Mouse (Mus musculus) E14TG2a.4 (cell line): ENCODE results near the gene Crybg1.

Experiments
- CTCF ChIP-seq: conservative IDR thresholded peaks from 2 replicates; pipeline ENCODE4 v1.5.1; 2014; ENCODE audit warnings: low read length
- POU5F1 ChIP-seq: IDR thresholded peaks from 2 replicates; pipeline ENCODE4 v1.6.1; 2014; ENCODE audit warnings: low read length, borderline replicate concordance

- no peak for TF ChIP-seq CTCF
- no peak for TF ChIP-seq POU5F1
Measured at GRCm38 (mm10) chr10:44150501-44150900, 1.8 kb upstream of the Crybg1 start.
